Mouse (Mus musculus): ENCODE measurements around the gene Cacnb3.

- TF ChIP-seq CTCF (IDR thresholded peaks at IDR 0.05; ENCODE audit: borderline replicate concordance, control insufficient read depth, extremely low read depth, insufficient read depth, low read length, poor library complexity) (no peak), POLR2A (IDR thresholded peaks at IDR 0.05; ENCODE audit: control insufficient read depth, extremely low read depth, insufficient read depth, low read length, poor library complexity) (no peak)
Observed at GRCm38 (mm10) chr15:98601832-98602190, 28.8 kb upstream of the Cacnb3 start.

Data from thymus, adult 2 months (tissue).